Mouse (Mus musculus): ENCODE results near the gene Kyat1. TPM values are rescaled to one million over a fixed set of nuclear protein-coding genes. Genes with fewer than 3 reads are reported as not detected.

Kyat1 gene
- total and polyA plus RNA-seq, 2 experiments from 2014 or later = 16.4 to 26.4 TPM

DNA sequence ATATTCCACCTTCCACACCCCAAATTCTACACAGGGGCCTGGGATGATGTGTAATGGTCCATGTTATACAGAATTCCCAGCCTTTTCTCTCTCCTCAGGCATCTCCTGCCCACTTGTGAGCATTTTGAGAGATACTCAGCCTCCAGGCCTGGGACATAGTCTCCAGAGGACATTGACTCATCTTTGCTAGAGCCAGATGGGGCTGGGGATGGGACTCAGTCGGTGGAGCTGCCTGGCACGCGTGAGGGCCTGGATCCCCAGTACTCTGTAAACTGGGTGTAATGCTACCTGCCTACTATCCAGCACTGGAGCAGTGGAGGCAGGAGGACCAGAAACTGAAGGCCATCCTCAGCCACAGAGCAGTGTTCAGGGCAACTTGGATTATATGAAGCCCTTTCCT lies 43.5 kb upstream of the Kyat1 start:
- Histone ChIP-seq H3K4me2 (ENCODE audit: low read depth, low read length, poor library complexity, severe bottlenecking) (no peak overlapping the region), H3K4me1 (ENCODE audit: insufficient read depth, low read length) (no peaks in the 10 kb centered on the region), H3K4me3 (ENCODE audit: low read depth, low read length) (no peak overlapping the region), H3K27ac (ENCODE audit: low read depth, low read length) (no peak overlapping the region), H3K36me3 (ENCODE audit: insufficient read depth, low read length) (peaks cover 37% of the 10 kb centered on the region), H3K27me3 (ENCODE audit: insufficient read depth, low read length) (no peaks in the 10 kb centered on the region), H3K9ac (replicated peaks; ENCODE audit: low read length, poor library complexity, severe bottlenecking) (no peak overlapping the region), H3K9me3 (ENCODE audit: low read length) (no peaks in the 10 kb centered on the region)
- TF ChIP-seq CTCF (IDR thresholded peaks at IDR 0.05) = no peak
- ATAC-seq (ENCODE audit: low FRiP score) = no peak
- 92% methylated on average over 3 of the region's 3 CpGs for WGBS
- no peak for DNase-seq (ENCODE audit: low spot score)

DNA sequence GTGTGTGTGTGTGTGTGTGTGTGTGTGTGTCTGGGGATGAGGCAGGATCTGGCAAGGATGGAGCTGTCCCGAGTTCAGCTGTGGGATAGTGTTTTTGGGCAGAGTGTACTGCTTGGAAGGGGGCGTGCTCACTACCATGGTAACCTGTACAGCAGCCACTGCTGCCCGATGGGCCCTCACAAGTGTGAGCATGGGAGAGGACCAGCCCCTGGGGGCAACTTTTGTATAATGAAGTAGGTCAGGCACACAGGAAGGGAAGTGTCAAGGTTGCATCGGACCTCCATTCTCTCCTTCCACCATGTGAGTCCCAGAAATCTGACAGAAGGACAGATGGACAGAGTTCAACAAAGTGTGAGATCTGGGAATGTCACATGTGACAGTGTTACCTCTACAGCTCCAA lies 42.0 kb upstream of the Kyat1 start:
- peaks cover 43% of the 10 kb centered on the region for H3K36me3 ChIP-seq (ENCODE audit: insufficient read depth, low read length)
- DNase-seq (ENCODE audit: low spot score) (no peak), ATAC-seq (ENCODE audit: low FRiP score) (no peak)
- H3K4me1 ChIP-seq (ENCODE audit: insufficient read depth, low read length) = no peaks in the 10 kb centered on the region
- 59% methylated on average over 4 of the region's 4 CpGs for WGBS
- no peak overlapping the region for H3K4me3 ChIP-seq (ENCODE audit: low read depth, low read length)
- TF ChIP-seq CTCF (IDR thresholded peaks at IDR 0.05) = no peak
- no peaks in the 10 kb centered on the region for H3K9me3 ChIP-seq (ENCODE audit: low read length)
- no peaks in the 10 kb centered on the region for H3K27me3 ChIP-seq (ENCODE audit: insufficient read depth, low read length)
- no peak overlapping the region for H3K27ac ChIP-seq (ENCODE audit: low read depth, low read length)
- H3K9ac ChIP-seq (replicated peaks; ENCODE audit: low read length, poor library complexity, severe bottlenecking) = no peak overlapping the region
- no peak overlapping the region for H3K4me2 ChIP-seq (ENCODE audit: low read depth, low read length, poor library complexity, severe bottlenecking)

DNA sequence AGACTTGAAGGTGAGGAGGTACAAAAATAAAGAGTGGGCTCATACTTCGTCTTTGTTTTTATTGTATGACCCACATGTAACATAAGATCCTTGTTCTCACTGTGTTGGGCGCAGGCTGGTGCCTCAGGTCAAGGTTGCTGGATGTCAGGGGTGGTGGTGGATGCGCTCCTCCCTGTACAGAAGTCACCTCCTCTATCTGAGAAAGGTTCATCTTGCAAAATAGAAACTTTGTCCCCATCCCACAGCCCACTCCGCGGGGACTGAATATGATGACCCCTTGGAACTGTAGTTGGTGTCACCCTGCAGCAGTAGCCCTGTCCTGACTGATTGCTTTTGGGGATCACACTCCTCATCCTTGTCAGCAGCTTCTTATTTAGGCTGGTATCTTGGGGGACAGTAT lies 41.4 kb upstream of the Kyat1 start:
- 95% methylated on average over 5 of the region's 5 CpGs for WGBS
- TF ChIP-seq CTCF (IDR thresholded peaks at IDR 0.05) = no peak
- no peak for ATAC-seq (ENCODE audit: low FRiP score)
- H3K9me3 ChIP-seq (ENCODE audit: low read length) = no peaks in the 10 kb centered on the region
- no peak overlapping the region for H3K9ac ChIP-seq (replicated peaks; ENCODE audit: low read length, poor library complexity, severe bottlenecking)
- DNase-seq (ENCODE audit: low spot score) = no peak
- H3K4me2 ChIP-seq (ENCODE audit: low read depth, low read length, poor library complexity, severe bottlenecking) = no peak overlapping the region
- H3K27me3 ChIP-seq (ENCODE audit: insufficient read depth, low read length) = no peaks in the 10 kb centered on the region
- no peaks in the 10 kb centered on the region for H3K4me1 ChIP-seq (ENCODE audit: insufficient read depth, low read length)
- no peak overlapping the region for H3K27ac ChIP-seq (ENCODE audit: low read depth, low read length)
- H3K4me3 ChIP-seq (ENCODE audit: low read depth, low read length) = no peak overlapping the region
- H3K36me3 ChIP-seq (ENCODE audit: insufficient read depth, low read length) = peaks cover 40% of the 10 kb centered on the region

DNA sequence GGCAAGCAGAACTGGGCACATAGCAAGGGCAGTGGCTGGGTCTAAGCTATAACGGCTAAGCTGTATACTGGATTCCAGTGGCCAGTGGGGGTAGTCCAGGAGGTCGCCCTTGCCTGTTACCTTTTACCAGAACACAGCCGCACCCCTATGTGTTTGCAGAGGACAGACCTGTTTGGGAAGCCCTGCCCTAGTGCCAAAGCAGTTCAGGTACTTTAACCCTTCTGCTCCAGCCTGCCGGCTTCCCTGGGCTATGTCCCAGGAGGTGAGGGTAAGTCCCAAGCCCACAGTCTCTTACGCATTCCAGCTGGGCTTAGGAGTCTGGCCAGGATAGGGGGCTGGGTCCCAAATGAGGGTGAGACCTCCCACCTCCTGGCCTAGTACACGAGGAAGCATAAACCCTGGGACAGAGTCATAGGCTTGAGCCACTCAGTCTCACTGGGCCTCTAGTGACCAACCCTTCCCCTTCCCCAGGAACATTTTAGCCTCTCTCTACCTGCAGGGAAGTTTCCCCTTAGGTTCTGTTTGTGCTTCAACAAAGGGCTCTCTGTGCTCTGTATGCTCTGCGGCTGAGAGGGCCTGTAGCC lies 39.0 kb upstream of the Kyat1 start:
- peaks cover 38% of the 10 kb centered on the region for H3K36me3 ChIP-seq (ENCODE audit: insufficient read depth, low read length)
- no peak for TF ChIP-seq CTCF (IDR thresholded peaks at IDR 0.05)
- no peak for ATAC-seq (ENCODE audit: low FRiP score)

DNA sequence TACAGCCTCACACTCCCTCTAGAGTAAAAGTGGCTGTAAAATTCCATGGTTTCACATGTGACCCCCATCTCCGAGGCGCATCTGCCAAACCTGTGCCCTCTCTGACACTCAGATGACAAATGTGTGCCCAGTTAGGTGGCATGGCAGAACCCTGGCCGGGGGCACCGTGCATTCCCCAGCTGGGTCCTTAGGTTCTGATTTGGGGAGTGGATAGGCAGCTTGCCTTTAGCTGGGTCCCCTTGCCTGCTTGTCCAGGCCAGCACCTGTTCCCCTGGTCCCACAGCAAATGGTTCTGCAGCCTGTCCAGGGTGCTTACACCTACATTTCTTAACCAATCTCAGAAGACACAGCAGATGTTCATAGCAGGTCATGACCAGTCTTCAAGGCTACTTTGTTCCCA lies 37.7 kb upstream of the Kyat1 start:
- H3K9me3 ChIP-seq (ENCODE audit: low read length) = no peaks in the 10 kb centered on the region
- DNase-seq (ENCODE audit: low spot score) (no peak), ATAC-seq (ENCODE audit: low FRiP score) (no peak)
- peaks cover 9% of the 10 kb centered on the region for H3K4me1 ChIP-seq (ENCODE audit: insufficient read depth, low read length)
- no peaks in the 10 kb centered on the region for H3K27me3 ChIP-seq (ENCODE audit: insufficient read depth, low read length)
- H3K4me2 ChIP-seq (ENCODE audit: low read depth, low read length, poor library complexity, severe bottlenecking) = no peak overlapping the region
- no peak overlapping the region for H3K9ac ChIP-seq (replicated peaks; ENCODE audit: low read length, poor library complexity, severe bottlenecking)
- TF ChIP-seq CTCF (IDR thresholded peaks at IDR 0.05) = no peak
- no peak overlapping the region for H3K4me3 ChIP-seq (ENCODE audit: low read depth, low read length)
- peaks cover 26% of the 10 kb centered on the region for H3K36me3 ChIP-seq (ENCODE audit: insufficient read depth, low read length)
- 87% methylated on average over 4 of the region's 4 CpGs for WGBS
- H3K27ac ChIP-seq (ENCODE audit: low read depth, low read length) = no peak overlapping the region

More for the DNA sequence above, 39.0 kb upstream of the Kyat1 start:
- Histone ChIP-seq H3K4me3 (ENCODE audit: low read depth, low read length) (no peak overlapping the region), H3K9me3 (ENCODE audit: low read length) (no peaks in the 10 kb centered on the region), H3K27me3 (ENCODE audit: insufficient read depth, low read length) (no peaks in the 10 kb centered on the region), H3K27ac (ENCODE audit: low read depth, low read length) (no peak overlapping the region), H3K4me1 (ENCODE audit: insufficient read depth, low read length) (no peaks in the 10 kb centered on the region), H3K9ac (replicated peaks; ENCODE audit: low read length, poor library complexity, severe bottlenecking) (no peak overlapping the region), H3K4me2 (ENCODE audit: low read depth, low read length, poor library complexity, severe bottlenecking) (no peak overlapping the region)
- WGBS = 77% methylated on average over 7 of the region's 7 CpGs
- DNase-seq (ENCODE audit: low spot score) = no peak

DNA sequence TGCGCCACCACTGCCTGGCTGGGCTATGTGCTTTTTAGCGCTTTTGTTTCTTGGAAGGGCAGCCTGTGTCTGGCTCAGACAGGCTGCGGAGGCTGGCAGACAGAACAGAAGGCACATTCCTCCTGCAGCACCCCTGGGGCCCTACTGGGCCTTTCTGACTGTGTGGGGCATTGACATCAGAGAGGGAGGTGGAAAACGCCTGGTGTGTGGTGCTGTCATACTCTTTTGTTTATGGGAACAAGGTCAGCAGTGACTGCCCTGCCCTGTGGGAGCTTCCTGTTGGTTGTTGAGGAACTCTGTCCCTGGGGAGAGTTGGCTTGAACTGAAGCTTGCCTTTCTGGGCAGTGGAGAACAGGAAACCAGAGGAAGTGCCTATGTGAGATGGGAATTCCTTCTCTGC lies 36.9 kb upstream of the Kyat1 start:
- Histone ChIP-seq H3K4me1 (ENCODE audit: insufficient read depth, low read length) (peaks cover 10% of the 10 kb centered on the region), H3K27ac (ENCODE audit: low read depth, low read length) (no peak overlapping the region), H3K4me2 (ENCODE audit: low read depth, low read length, poor library complexity, severe bottlenecking) (no peak overlapping the region), H3K27me3 (ENCODE audit: insufficient read depth, low read length) (no peaks in the 10 kb centered on the region), H3K9ac (replicated peaks; ENCODE audit: low read length, poor library complexity, severe bottlenecking) (no peak overlapping the region), H3K36me3 (ENCODE audit: insufficient read depth, low read length) (peaks cover 20% of the 10 kb centered on the region), H3K4me3 (ENCODE audit: low read depth, low read length) (no peak overlapping the region), H3K9me3 (ENCODE audit: low read length) (no peaks in the 10 kb centered on the region)
- DNase-seq (ENCODE audit: low spot score) (peak; percentile 56), ATAC-seq (ENCODE audit: low FRiP score) (no peak)
- WGBS = 46% methylated on average over 4 of the region's 4 CpGs
- TF ChIP-seq CTCF (IDR thresholded peaks at IDR 0.05) = no peak
